In genomic region chr5:116461354-116462042, GRCm38 (mm10) we compare ENCODE assay signal across 12 mouse cellular contexts. TPM values are rescaled to one million over a fixed set of nuclear protein-coding genes. Genes with fewer than 3 reads are reported as not detected.
DNase-seq lines count a peak whose midpoint lies in the region; ATAC-seq and TF ChIP-seq lines count a peak whose summit lies in the region.
"Had no signal": no experiment of that assay in that cellular context is flagged by ENCODE, and none has a peak within 500 bp of the region (broad histone marks: within the 10 kb centered on the region; RNA-seq: fewer than 3 reads in every experiment).

No protein-coding gene starts in this region.

- no peak overlapping the region for H3K9ac ChIP-seq in forebrain, postnatal 0 days
- no peak overlapping the region for H3K9ac ChIP-seq in midbrain, postnatal 0 days (replicated peaks; ENCODE audit: low read length, poor library complexity, severe bottlenecking)
- H3K9ac ChIP-seq in kidney, embryonic 15.5 days = no peak overlapping the region

- no peak overlapping the region for H3K4me2 ChIP-seq in forebrain, postnatal 0 days (ENCODE audit: low read depth)
- H3K4me2 ChIP-seq in midbrain, postnatal 0 days (ENCODE audit: low read depth, low read length, poor library complexity, severe bottlenecking) = no peak overlapping the region
- no peak overlapping the region for H3K4me2 ChIP-seq in kidney, embryonic 15.5 days

- H3K4me1 ChIP-seq in kidney, adult 2 months (ENCODE audit: control insufficient read depth, insufficient read depth, low read length) = no peaks in the 10 kb centered on the region
- H3K4me1 ChIP-seq in bone marrow, adult 2 months (ENCODE audit: control insufficient read depth, insufficient read depth, low read length) = no peaks in the 10 kb centered on the region
- no peaks in the 10 kb centered on the region for H3K4me1 ChIP-seq in forebrain, postnatal 0 days (ENCODE audit: insufficient read depth)
- H3K4me1 ChIP-seq in midbrain, postnatal 0 days (ENCODE audit: insufficient read depth, low read length) = no peaks in the 10 kb centered on the region
- H3K4me1 ChIP-seq in kidney, embryonic 15.5 days = no peaks in the 10 kb centered on the region

- H3K27ac ChIP-seq in kidney, adult 2 months (ENCODE audit: insufficient read depth, low read depth, low read length) = no peak overlapping the region
- no peak overlapping the region for H3K27ac ChIP-seq in bone marrow, adult 2 months (ENCODE audit: control insufficient read depth, insufficient read depth, low read depth, low read length, poor library complexity)
- H3K27ac ChIP-seq in forebrain, postnatal 0 days (ENCODE audit: low read depth, low read length) = no peak overlapping the region
- no peak overlapping the region for H3K27ac ChIP-seq in midbrain, postnatal 0 days (ENCODE audit: low read depth, low read length)
- no peak overlapping the region for H3K27ac ChIP-seq in kidney, embryonic 15.5 days

- no peaks in the 10 kb centered on the region for H3K27me3 ChIP-seq in kidney, adult 2 months (replicated peaks; ENCODE audit: control insufficient read depth, insufficient read depth, low read length)
- H3K27me3 ChIP-seq in forebrain, postnatal 0 days (ENCODE audit: insufficient read depth, low read length) = no peaks in the 10 kb centered on the region
- H3K27me3 ChIP-seq in midbrain, postnatal 0 days (ENCODE audit: insufficient read depth, low read length) = no peaks in the 10 kb centered on the region
- no peaks in the 10 kb centered on the region for H3K27me3 ChIP-seq in kidney, embryonic 15.5 days

- DNase-seq in kidney, adult 2 months = no peak
- DNase-seq in kidney, postnatal 14 days = no peak
- peak; percentile 41 for DNase-seq in forebrain, postnatal 0 days
- DNase-seq in midbrain, postnatal 0 days (ENCODE audit: low spot score) = peak; percentile 57
- DNase-seq in urinary bladder, postnatal 36 days (ENCODE audit: low spot score in 2 of 2) = no peak
- no peak for DNase-seq in heart, postnatal 4 days
- DNase-seq: adrenal gland, postnatal 25 days; heart, adult 18-20 months; lung, postnatal 10 days had no signal

- 44% methylated on average over 11 of the region's 11 CpGs for WGBS in kidney, adult 2 months
- WGBS in bone marrow, adult 2 months = 72% methylated on average over 11 of the region's 11 CpGs
- WGBS in forebrain, postnatal 0 days = 17% methylated on average over 11 of the region's 11 CpGs
- WGBS in midbrain, postnatal 0 days = 38% methylated on average over 11 of the region's 11 CpGs
- WGBS in kidney, embryonic 15.5 days = 45% methylated on average over 11 of the region's 11 CpGs

- H3K4me3 ChIP-seq in kidney, adult 2 months (ENCODE audit: insufficient read depth, low read depth, low read length) = no peak overlapping the region
- no peak overlapping the region for H3K4me3 ChIP-seq in bone marrow, adult 2 months (replicated peaks; ENCODE audit: control insufficient read depth, low read depth, low read length)
- no peak overlapping the region for H3K4me3 ChIP-seq in forebrain, postnatal 0 days (ENCODE audit: low read depth, low read length)
- H3K4me3 ChIP-seq in midbrain, postnatal 0 days (ENCODE audit: low read depth, low read length) = no peak overlapping the region
- no peak overlapping the region for H3K4me3 ChIP-seq in kidney, embryonic 15.5 days (replicated peaks)

- no peak for ATAC-seq in forebrain, postnatal 0 days
- ATAC-seq in midbrain, postnatal 0 days (ENCODE audit: low FRiP score) = no peak
- no peak for ATAC-seq in kidney, embryonic 15.5 days (replicated peaks; ENCODE audit: low FRiP score)

- no peak for TF ChIP-seq POLR2A in kidney, adult 2 months (IDR thresholded peaks at IDR 0.05; ENCODE audit: low read depth, low read length)
- TF ChIP-seq POLR2A in bone marrow, adult 2 months (IDR thresholded peaks at IDR 0.05; ENCODE audit: borderline replicate concordance, control insufficient read depth, low read depth, low read length) = no peak

- no peaks in the 10 kb centered on the region for H3K36me3 ChIP-seq in kidney, adult 2 months (ENCODE audit: control insufficient read depth, insufficient read depth, low read length)
- H3K36me3 ChIP-seq in forebrain, postnatal 0 days (ENCODE audit: insufficient read depth) = peaks cover 38% of the 10 kb centered on the region
- H3K36me3 ChIP-seq in midbrain, postnatal 0 days (ENCODE audit: insufficient read depth, low read length) = peaks cover 23% of the 10 kb centered on the region
- no peaks in the 10 kb centered on the region for H3K36me3 ChIP-seq in kidney, embryonic 15.5 days

- TF ChIP-seq CTCF in kidney, adult 2 months (conservative IDR thresholded peaks at IDR 0.05; ENCODE audit: insufficient read depth, insufficient read length, low read depth, low read length) = peak; percentile 24; the same call in 1 of the 2 replicates
- TF ChIP-seq CTCF in bone marrow, adult 2 months (IDR thresholded peaks at IDR 0.05; ENCODE audit: control insufficient read depth, insufficient read depth, low read length) = peak; percentile 41
- TF ChIP-seq CTCF in forebrain, postnatal 0 days (IDR thresholded peaks at IDR 0.05; ENCODE audit: low read depth) = peak; percentile 49
- TF ChIP-seq CTCF in midbrain, postnatal 0 days (IDR thresholded peaks at IDR 0.05) = peak; percentile 53

- peaks cover 8% of the 10 kb centered on the region for H3K9me3 ChIP-seq in forebrain, postnatal 0 days (ENCODE audit: low read length)
- peaks cover 12% of the 10 kb centered on the region for H3K9me3 ChIP-seq in midbrain, postnatal 0 days (ENCODE audit: low read length)
- H3K9me3 ChIP-seq in kidney, embryonic 15.5 days (replicated peaks) = 0 out of 2 replicates have a peak, but pooled peaks cover 6% of the 10 kb centered on the region

RNA-seq across cellular contexts. Expression of gene Hspb8, which starts 38.8 kb away (rescaled TPM):
- 9.8 and 12.8 TPM in 2 replicates for polyA plus RNA-seq in kidney, adult 2 months (2012; rRNA removed)
- 2.1 and 4.2 TPM in 2 replicates for polyA plus RNA-seq in bone marrow, adult 2 months (2011; ENCODE audit: insufficient read depth, insufficient read length, low replicate concordance, missing spikeins)
- total RNA-seq in forebrain, postnatal 0 days (2014; rRNA removed) = 13.2 and 14.0 TPM in 2 replicates
- 8.6 and 10.6 TPM in 2 replicates for polyA plus RNA-seq in forebrain, postnatal 0 days (2015; fragmentation: Nextera tagmentation; extraction: Ambion mirVana)
- 19.4 and 19.8 TPM in 2 replicates for total RNA-seq in midbrain, postnatal 0 days (2014; rRNA removed)
- polyA plus RNA-seq in midbrain, postnatal 0 days (2015; fragmentation: Nextera tagmentation; extraction: Ambion mirVana) = 7.5 and 8.0 TPM in 2 replicates
- 10 to 100 TPM; 75.1 to 75.9 TPM for total RNA-seq in heart, postnatal 4 days (2021)
- 4.8 and 8.0 TPM in 2 replicates for polyA plus RNA-seq in kidney, embryonic 15.5 days (2015; fragmentation: Nextera tagmentation; extraction: Ambion mirVana)
- total RNA-seq: common myeloid progenitor, adult 5-6 weeks had no signal

Comparison
In these comparisons a context has a peak if more than half of its experiments do, and no peak if none do; other contexts are left out.
1. DNase-seq: peak in forebrain, postnatal 0 days (single experiment) and midbrain, postnatal 0 days (single experiment); none in kidney, adult 2 months (single experiment), kidney, postnatal 14 days (single experiment), urinary bladder, postnatal 36 days (0 of 2) and heart, postnatal 4 days (single experiment).
2. Peak in every context shown above with its lines, with median percentiles within 50 percentile points of each other: CTCF ChIP-seq.